Mouse (Mus musculus): ENCODE measurements around the gene Ppie. TPM values are rescaled to one million over a fixed set of nuclear protein-coding genes. Genes with fewer than 3 reads are reported as not detected.
"Not testable (repeated sequence)": the region's sequence is repeated elsewhere in the genome, so short reads cannot be mapped to it uniquely, and the experiment has no call there.

Gene Ppie
- polyA plus RNA-seq, 1 experiment from 2014 or later = 64.8 TPM

DNA sequence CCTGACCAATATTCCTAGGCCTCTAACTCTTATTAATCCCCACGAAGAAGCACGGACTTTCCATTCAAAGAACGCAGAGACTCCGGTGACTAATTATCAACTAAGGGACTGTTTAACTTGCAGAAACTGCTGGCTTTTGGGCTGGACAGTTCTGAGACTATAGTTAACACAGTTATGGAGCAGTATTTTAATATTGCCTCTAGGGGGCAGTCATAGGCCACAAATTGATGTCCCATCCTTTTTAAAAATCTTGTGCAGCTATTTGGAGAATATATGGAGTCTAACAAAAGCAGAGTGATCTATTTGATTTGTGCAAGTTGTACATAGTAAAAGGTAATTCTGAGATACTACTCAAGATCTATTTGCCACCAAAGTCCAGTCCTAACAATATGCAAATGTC, 15.3 kb upstream of the Ppie start:
- ATAC-seq (ENCODE audit: low FRiP score) = no peak
- 34% methylated on average over 4 of the region's 4 CpGs for WGBS
- no peaks in the 10 kb centered on the region for H3K9me3 ChIP-seq
- no peaks in the 10 kb centered on the region for H3K36me3 ChIP-seq
- H3K4me3 ChIP-seq = no peak overlapping the region
- no peak overlapping the region for H3K27ac ChIP-seq
- no peak overlapping the region for H3K9ac ChIP-seq
- peaks cover 15% of the 10 kb centered on the region; the same call in 1 of the 2 replicates for H3K27me3 ChIP-seq
- H3K4me1 ChIP-seq (replicated peaks) = no peaks in the 10 kb centered on the region
- H3K4me2 ChIP-seq = no peak overlapping the region

DNA sequence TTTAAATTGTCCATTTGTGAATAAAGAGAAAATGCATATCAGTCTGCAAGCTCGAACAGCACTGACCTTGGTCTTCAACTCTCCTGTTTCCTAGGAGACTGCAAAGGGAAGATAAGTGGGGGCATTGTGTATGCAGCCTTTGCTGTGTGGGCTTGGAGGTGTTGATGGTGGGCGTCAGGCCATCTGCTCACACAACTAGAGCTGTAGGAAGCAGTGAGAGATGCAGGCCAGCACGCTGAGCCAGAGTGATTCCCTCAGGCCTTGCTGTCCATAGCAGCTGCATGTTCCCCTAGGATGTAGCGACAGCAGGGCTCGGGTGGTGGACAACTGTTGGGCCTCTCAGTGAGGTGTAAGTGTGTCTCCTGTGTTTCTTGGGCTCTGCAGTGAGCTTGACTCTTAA, 13.2 kb upstream of the Ppie start:
- WGBS = 49% methylated on average over 5 of the region's 5 CpGs
- no peak overlapping the region for H3K9ac ChIP-seq
- H3K27ac ChIP-seq = no peak overlapping the region

DNA sequence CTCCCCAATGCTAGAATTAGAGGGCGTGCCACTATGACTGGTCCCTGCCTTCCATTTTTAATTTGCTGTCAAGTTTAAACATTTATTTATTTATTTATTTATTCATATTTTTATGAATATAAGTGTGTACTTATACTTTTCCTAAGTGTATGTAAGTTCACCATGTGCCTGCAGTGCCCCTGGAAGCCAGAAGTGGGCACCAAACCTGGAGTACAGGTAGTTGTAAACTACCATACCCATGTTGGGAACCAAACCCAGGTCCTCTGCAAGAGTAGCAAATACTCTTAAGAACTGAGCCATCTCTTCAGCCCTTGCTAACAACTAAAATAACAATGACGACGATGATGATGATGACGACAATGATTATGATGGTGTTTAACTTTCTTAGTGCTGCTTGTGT, 12.3 kb upstream of the Ppie start:
- 75% methylated on average over 4 of the region's 4 CpGs for WGBS
- Histone ChIP-seq H3K36me3 (no peaks in the 10 kb centered on the region), H3K4me2 (no peak overlapping the region), H3K9ac (no peak overlapping the region), H3K27ac (no peak overlapping the region), H3K4me1 (replicated peaks) (no peaks in the 10 kb centered on the region), H3K27me3 (peaks cover 14% of the 10 kb centered on the region; the same call in 1 of the 2 replicates), H3K4me3 (no peak overlapping the region), H3K9me3 (no peaks in the 10 kb centered on the region)
- no peak for ATAC-seq (ENCODE audit: low FRiP score)

More for the DNA sequence above, 13.2 kb upstream of the Ppie start:
- no peak for ATAC-seq (ENCODE audit: low FRiP score)
- no peak overlapping the region for H3K4me3 ChIP-seq
- H3K36me3 ChIP-seq = no peaks in the 10 kb centered on the region
- peaks cover 12% of the 10 kb centered on the region; the same call in 1 of the 2 replicates for H3K27me3 ChIP-seq
- H3K4me1 ChIP-seq (replicated peaks) = no peaks in the 10 kb centered on the region
- H3K9me3 ChIP-seq = no peaks in the 10 kb centered on the region
- H3K4me2 ChIP-seq = no peak overlapping the region

DNA sequence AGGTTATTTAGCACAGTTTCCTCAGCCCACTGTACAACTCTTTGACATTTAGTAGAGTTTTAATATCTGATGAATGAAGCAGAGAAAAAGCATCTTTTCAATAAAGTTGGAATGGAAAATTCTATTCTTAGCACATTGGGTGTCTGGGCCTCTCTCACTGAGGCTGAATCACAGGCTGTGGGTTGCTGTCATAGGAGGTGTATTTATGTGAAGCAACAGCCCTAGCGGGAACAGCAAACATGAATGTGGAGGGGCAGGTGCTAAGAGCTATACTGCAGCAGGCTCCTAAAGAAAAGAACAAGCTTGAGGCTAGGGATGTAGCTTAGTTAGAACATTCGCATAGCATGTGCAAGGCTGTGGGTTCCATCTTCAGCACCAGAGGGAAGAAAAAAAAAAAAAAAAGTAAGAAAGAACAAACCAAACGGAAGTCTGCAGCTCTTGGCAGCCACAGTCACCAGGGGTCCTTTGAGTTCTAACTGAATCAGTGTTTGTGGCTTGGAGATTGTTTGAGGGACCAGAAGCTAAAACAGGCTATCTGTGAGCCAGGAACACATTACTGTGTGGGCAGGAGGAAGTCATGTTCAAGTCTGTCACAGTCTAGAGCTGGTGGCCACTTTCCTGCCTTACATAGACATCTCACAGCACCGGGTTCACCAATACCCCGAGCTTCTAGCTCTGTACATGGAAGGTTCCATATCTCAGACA, 7.8 kb upstream of the Ppie start:
- H3K27me3 ChIP-seq = peaks cover 27% of the 10 kb centered on the region

DNA sequence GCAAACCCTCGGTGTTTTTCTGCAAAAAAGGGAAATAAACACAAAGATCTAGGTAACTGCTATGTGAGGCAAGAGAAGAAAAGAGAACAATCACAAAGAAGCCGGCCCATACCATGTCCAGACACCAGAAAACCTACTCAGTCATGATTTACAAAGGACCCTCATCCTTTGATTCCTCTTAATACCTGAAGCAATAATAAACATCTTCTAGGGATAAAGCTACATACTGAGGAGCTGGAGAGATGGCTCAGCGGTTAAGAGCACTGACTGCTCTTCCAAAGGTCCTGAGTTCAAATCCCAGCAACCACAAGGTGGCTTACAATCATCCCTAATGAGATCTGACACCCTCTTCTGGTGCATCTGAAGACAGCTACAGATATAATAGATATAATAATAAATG, 2.2 kb downstream of the Ppie start:
- Histone ChIP-seq H3K9me3 (no peaks in the 10 kb centered on the region), H3K4me1 (replicated peaks) (peaks cover 21% of the 10 kb centered on the region), H3K4me3 (no peak overlapping the region), H3K27me3 (peaks cover 9% of the 10 kb centered on the region; the same call in 1 of the 2 replicates), H3K27ac (no peak overlapping the region), H3K36me3 (peaks cover 39% of the 10 kb centered on the region), H3K4me2 (no peak overlapping the region), H3K9ac (no peak overlapping the region)
- 88% methylated on average over 3 of the region's 3 CpGs for WGBS
- ATAC-seq (ENCODE audit: low FRiP score) = no peak

More for the DNA sequence above, 7.8 kb upstream of the Ppie start:
- Histone ChIP-seq H3K4me3 (no peak overlapping the region), H3K4me1 (replicated peaks) (no peaks in the 10 kb centered on the region), H3K9ac (no peak overlapping the region), H3K27ac (no peak overlapping the region), H3K4me2 (no peak overlapping the region), H3K36me3 (no peaks in the 10 kb centered on the region), H3K9me3 (no peaks in the 10 kb centered on the region)
- no peak for ATAC-seq (ENCODE audit: low FRiP score)
- WGBS = 78% methylated on average over 5 of the region's 5 CpGs

DNA sequence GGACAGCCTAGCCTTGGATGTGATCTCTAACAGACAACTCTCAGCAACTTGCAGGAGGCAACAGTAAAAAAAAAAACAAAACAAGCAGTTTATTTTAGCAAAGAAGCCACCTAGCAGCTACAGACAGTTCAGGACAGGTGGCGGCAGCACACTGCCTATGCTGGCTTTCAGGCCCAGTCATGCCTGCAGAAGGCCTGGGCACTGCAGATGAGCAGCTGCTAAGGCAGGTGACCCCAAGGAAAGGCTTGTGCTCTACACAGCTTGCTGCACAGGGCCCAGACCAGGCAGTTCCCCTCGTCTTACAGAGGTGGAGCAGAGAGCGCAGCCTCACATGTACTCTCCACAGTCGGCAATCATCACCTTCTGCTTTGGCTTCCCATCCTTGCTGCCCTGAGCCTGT, 12.7 kb downstream of the Ppie start:
- no peak for ATAC-seq (ENCODE audit: low FRiP score)
- Histone ChIP-seq H3K9ac (no peak overlapping the region), H3K27me3 (no peaks in the 10 kb centered on the region), H3K4me3 (no peak overlapping the region), H3K9me3 (no peaks in the 10 kb centered on the region), H3K4me1 (replicated peaks) (no peaks in the 10 kb centered on the region), H3K36me3 (peaks cover 70% of the 10 kb centered on the region), H3K4me2 (no peak overlapping the region), H3K27ac (no peak overlapping the region)
- WGBS = 92% methylated on average over 4 of the region's 4 CpGs

DNA sequence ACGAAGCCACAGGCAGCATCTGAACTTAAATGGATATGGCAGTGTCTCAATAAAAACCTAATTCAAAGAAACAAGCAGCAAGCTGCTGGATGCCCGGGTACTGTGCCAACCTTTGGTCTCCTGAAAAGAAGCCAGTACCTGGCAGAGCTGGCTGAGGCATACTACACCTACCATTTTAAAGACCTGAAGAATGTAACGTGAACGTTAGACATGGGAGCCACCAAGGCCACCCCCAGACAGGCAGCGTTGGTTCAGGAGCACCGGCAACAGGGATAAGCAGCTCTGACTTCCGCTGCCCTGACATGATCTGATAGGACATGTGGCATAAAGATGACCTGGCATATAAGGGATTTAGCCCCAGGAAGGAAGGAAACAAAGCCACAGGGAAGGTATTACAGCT, 13.1 kb downstream of the Ppie start:
- H3K36me3 ChIP-seq = peaks cover 66% of the 10 kb centered on the region
- 95% methylated on average over 7 of the region's 7 CpGs for WGBS
- no peaks in the 10 kb centered on the region for H3K4me1 ChIP-seq (replicated peaks)
- no peak overlapping the region for H3K4me3 ChIP-seq
- no peak overlapping the region for H3K9ac ChIP-seq
- no peaks in the 10 kb centered on the region for H3K9me3 ChIP-seq
- H3K27me3 ChIP-seq = no peaks in the 10 kb centered on the region
- H3K27ac ChIP-seq = no peak overlapping the region
- no peak overlapping the region for H3K4me2 ChIP-seq
- ATAC-seq (ENCODE audit: low FRiP score) = no peak

DNA sequence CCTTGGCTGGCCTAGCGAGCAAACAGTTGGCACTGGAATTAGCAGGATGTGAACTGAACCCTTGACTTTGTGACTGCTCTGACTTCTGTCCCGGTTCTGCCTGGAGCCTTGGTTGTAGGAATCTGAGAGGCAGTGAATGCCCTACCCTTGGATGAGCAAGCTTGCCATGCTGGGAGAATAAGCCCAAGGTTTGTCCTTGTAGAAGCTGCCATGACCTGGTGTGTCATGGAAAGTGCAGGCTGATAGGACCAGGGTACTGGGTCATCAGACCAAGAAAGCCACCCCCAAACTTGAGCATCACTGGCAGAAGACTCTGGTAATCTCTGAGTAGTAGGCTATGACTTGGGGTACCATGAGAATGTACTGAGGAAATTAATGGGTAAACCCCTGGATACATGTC, 18.5 kb downstream of the Ppie start:
- Histone ChIP-seq H3K4me2 (no peak overlapping the region), H3K9me3 (no peaks in the 10 kb centered on the region), H3K9ac (no peak overlapping the region), H3K4me3 (no peak overlapping the region), H3K4me1 (replicated peaks) (no peaks in the 10 kb centered on the region), H3K27me3 (peaks cover 13% of the 10 kb centered on the region), H3K27ac (no peak overlapping the region), H3K36me3 (peaks cover 18% of the 10 kb centered on the region)
- 91% methylated on average over 2 of the region's 2 CpGs for WGBS
- ATAC-seq (ENCODE audit: low FRiP score) = no peak

DNA sequence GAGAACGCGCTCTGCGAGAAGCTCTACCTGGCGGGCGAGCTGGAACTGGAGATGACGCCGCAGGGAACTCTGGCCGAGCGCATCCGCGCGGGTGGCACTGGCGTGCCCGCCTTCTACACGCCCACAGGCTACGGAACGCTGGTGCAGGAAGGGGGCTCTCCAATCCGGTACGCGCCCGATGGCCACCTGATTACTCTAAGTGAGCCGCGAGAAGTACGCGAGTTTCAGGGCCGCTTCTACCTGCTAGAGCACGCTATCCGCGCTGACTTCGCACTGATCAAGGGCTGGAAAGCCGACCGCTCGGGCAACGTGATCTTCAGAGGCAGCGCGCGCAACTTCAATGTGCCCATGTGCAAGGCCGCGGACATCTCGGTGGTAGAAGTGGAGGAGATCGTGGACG, 23.1 kb downstream of the Ppie start:
- 20% methylated on average over 28 of the region's 42 CpGs for WGBS

DNA sequence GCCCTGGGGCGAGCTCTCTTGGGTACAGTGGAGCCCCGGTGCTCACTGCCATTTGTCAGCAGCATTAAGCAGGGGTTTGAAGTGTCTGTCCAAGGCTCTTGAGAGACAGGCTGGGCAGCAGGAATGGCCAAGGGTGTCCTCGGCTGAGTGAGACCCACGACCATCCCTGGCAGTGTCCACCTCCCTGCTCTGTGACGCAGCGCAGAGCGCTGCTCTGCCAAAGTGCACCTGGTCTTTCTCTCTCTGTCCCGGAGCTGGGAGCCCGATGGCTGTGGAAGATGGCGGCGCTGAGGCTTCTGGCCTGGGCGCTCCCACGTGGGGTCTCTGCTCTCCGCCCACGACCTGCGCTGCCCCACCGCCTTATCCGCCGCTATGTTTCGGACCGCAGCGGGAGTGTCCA, 23.7 kb downstream of the Ppie start, which contains the start of gene Oxct2b:
Oxct2b (plus strand) TSS at position 256 of the 400 bp plus-strand sequence.
- peaks cover 25% of the 10 kb centered on the region for H3K27me3 ChIP-seq
- H3K36me3 ChIP-seq = no peaks in the 10 kb centered on the region
- H3K27ac ChIP-seq = no peak within 1 kb of the TSS
- peak within 1 kb of the TSS; percentile 60 for H3K9ac ChIP-seq
- WGBS = 22% methylated on average over 22 of the region's 22 CpGs
- peak; percentile 40 for ATAC-seq (ENCODE audit: low FRiP score)
- H3K4me1 ChIP-seq (replicated peaks) = peaks cover 5% of the 10 kb centered on the region
- H3K4me2 ChIP-seq = peak within 1 kb of the TSS; percentile 58
- H3K4me3 ChIP-seq = peak within 1 kb of the TSS; percentile 33
- H3K9me3 ChIP-seq = no peaks in the 10 kb centered on the region

More for the DNA sequence above, 23.1 kb downstream of the Ppie start:
- H3K36me3 ChIP-seq; H3K9me3 ChIP-seq; H3K27ac ChIP-seq; H3K4me1 ChIP-seq (replicated peaks); H3K9ac ChIP-seq: not testable (repeated sequence)
- ATAC-seq (ENCODE audit: low FRiP score) = peak; percentile 75
- Histone ChIP-seq H3K4me3 (peak overlapping the region; percentile 33), H3K27me3 (peaks cover 25% of the 10 kb centered on the region), H3K4me2 (peak overlapping the region; percentile 58)

DNA sequence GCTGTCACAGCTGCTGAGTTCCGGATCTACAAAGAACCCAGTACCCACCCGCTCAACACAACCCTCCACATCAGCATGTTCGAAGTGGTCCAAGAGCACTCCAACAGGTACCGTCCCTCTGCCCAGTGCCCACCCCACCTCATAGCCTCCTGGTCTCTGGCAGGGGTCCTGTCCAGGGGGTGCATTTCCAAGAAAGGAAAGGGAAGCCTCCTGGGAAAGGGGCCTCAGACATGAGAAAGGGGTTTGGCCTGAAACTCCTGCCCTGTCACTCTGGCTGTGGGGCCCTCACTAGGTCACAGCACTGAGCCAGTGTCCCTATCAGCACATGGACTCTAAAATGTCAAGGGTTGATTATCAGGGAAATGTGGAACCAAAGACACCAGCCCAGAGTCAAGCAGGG, 25.1 kb downstream of the Ppie start:
- not testable (repeated sequence) for H3K4me2 ChIP-seq; ATAC-seq (ENCODE audit: low FRiP score); H3K36me3 ChIP-seq; H3K4me1 ChIP-seq (replicated peaks); H3K9ac ChIP-seq; H3K4me3 ChIP-seq; H3K27ac ChIP-seq; H3K9me3 ChIP-seq
- 90% methylated on average over 4 of the region's 4 CpGs for WGBS
- H3K27me3 ChIP-seq = peaks cover 25% of the 10 kb centered on the region

DNA sequence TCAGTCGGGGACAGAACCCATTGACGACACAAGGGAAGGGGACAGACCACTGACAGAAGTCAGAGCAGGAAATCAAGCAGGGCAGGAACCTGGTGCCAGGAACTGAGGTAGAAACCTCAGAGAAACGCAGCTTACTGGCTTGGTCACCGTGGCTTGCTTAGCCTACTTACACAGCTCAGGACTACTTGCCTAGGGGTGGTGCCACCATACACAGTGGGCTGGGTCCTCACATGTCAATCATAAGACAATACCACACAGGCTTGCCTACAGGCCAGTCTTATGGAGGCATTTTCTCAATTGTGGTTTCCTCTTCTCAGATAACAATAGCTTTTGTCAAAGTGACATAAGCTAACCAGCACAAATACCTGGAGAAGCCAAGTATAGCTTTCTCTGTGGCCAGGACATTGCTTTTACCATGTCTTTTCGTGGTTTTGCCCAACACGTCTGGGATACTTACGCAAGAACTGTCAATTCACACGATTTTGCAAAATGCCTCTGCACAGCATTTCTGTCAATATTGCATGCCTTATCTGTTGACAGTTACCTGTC, 27.5 kb downstream of the Ppie start:
- Histone ChIP-seq H3K36me3 (no peaks in the 10 kb centered on the region), H3K9me3 (no peaks in the 10 kb centered on the region), H3K27me3 (peaks cover 24% of the 10 kb centered on the region), H3K4me1 (replicated peaks) (peaks cover 5% of the 10 kb centered on the region), H3K4me3 (no peak overlapping the region), H3K27ac (no peak overlapping the region), H3K4me2 (no peak overlapping the region), H3K9ac (no peak overlapping the region)
- whole genome bisulfite sequencing = 77% methylated on average over 8 of the region's 8 CpGs
- ATAC-seq (ENCODE audit: low FRiP score) = no peak

Measured in hindbrain, embryonic 13.5 days (tissue).